Mouse (Mus musculus) lung, embryonic 14.5 days (tissue): ENCODE data around the gene Fuom. TPM values are rescaled to one million over a fixed set of nuclear protein-coding genes. Genes with fewer than 3 reads are reported as not detected.

Experiments
- ATAC-seq: fragments of 200-750 bp; cut with Nextera tagmentation; 2 replicates; pipeline ENCODE4 v1.8.0; 2017; ENCODE audit warnings: mild to moderate bottlenecking, moderate TSS enrichment, moderate library complexity; ENCODE audit not compliant: insufficient read depth
- DNase-seq: peaks from one replicate; pipeline ENCODE4 v3.0.0-alpha.2; 2015
- H3K27ac ChIP-seq: fragments of 300-500 bp; sonication (generic); 2 replicates; pipeline ENCODE4 v1.5.1; 2014; ENCODE audit warnings: low read depth, mild to moderate bottlenecking, moderate library complexity
- H3K27me3 ChIP-seq: fragments of 300-500 bp; sonication (generic); 2 replicates; pipeline ENCODE4 v1.6.1; 2014; ENCODE audit warnings: low read length, control low read depth; ENCODE audit not compliant: insufficient read depth
- H3K36me3 ChIP-seq: fragments of 300-500 bp; sonication (generic); 2 replicates; pipeline ENCODE4 v1.6.1; 2014; ENCODE audit warnings: control low read depth; ENCODE audit not compliant: insufficient read depth
- H3K4me1 ChIP-seq: fragments of 300-500 bp; sonication (generic); 2 replicates; pipeline ENCODE4 v1.6.1; 2014; ENCODE audit warnings: antibody characterized with exemption, control low read depth; ENCODE audit not compliant: insufficient read depth
- H3K4me2 ChIP-seq: fragments of 300-500 bp; sonication (generic); 2 replicates; pipeline ENCODE4 v1.6.1; 2014; ENCODE audit warnings: mild to moderate bottlenecking
- H3K4me3 ChIP-seq: fragments of 300-500 bp; sonication (generic); 2 replicates; pipeline ENCODE4 v1.5.1; 2014; ENCODE audit warnings: low read depth, low read length
- H3K9ac ChIP-seq: fragments of 300-500 bp; sonication (generic); 2 replicates; pipeline ENCODE4 v1.6.1; 2014
- H3K9me3 ChIP-seq: fragments of 300-500 bp; sonication (generic); 2 replicates; pipeline ENCODE4 v1.6.1; 2016; ENCODE audit warnings: low read depth, low read length, control low read depth
- CTCF ChIP-seq: IDR thresholded peaks from 2 replicates; pipeline ENCODE4 v1.5.1; 2016; ENCODE audit warnings: antibody characterized with exemption, low read depth
- WGBS: fragments of 180-500 bp; shearing (Covaris S2); extraction: QIAGEN DNeasy Blood & Tissue Kit; methylation state at CpG from one replicate; pipeline ENCODE4 v1.1.7; 2014; 5-methylcytosine and 5-hydroxymethylcytosine counted together
- polyA plus RNA-seq: library from polyadenylated mRNA; unstranded; fragments of >200 nt; fragmentation: Nextera tagmentation; extraction: Ambion mirVana; gene quantifications from 2 replicates; pipeline ENCODE4 v1.2.1, GENCODE M21; 2014

Fuom gene
- polyA plus RNA-seq, 1 experiment from 2014 or later = 10.5 TPM

DNA sequence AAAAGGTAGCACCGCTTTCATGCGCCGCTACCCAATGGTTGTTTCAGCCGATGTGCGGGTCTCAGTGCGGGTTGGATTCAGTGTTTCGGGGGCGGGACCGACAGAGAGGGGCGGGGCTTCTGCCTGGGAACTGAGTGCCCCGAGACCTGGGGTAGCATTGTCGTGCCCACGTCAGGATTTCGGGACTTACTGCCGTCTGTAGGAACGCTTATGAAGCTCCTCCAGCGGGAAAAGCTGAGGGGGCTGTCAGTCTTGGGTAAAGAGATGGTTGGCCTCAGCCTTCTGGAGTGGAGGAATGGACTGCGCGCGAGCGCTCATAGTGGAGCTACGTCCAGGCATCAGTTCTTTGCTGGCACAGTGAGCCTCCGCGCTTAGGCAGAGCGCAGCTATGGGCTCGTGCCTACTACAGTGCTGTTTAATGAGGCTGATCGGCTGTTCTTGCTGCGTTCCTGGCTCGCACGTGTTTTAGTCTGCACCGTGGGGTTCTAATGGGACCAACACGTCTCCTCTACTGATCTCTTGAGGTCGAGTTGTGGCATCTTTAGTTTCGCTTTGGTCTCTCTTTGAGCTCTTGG lies 53.0 kb downstream of the Fuom start:
- Histone ChIP-seq H3K4me3 (peak overlapping the region; percentile 40), H3K4me1 (0 out of 2 replicates have a peak, but pooled peaks cover 5% of the 10 kb centered on the region), H3K27me3 (peaks cover 89% of the 10 kb centered on the region), H3K27ac (no peak overlapping the region), H3K4me2 (peak overlapping the region; percentile 65), H3K36me3 (no peaks in the 10 kb centered on the region), H3K9ac (no peak overlapping the region), H3K9me3 (no peaks in the 10 kb centered on the region)
- ATAC-seq (peak; percentile 79; the same call in 1 of the 2 replicates), DNase-seq (peak; percentile 77)
- under 1% methylated on average over 34 of the region's 34 CpGs for WGBS
- TF ChIP-seq CTCF = 0 out of 2 replicates have a peak, but pooled peaks have one; percentile 8

DNA sequence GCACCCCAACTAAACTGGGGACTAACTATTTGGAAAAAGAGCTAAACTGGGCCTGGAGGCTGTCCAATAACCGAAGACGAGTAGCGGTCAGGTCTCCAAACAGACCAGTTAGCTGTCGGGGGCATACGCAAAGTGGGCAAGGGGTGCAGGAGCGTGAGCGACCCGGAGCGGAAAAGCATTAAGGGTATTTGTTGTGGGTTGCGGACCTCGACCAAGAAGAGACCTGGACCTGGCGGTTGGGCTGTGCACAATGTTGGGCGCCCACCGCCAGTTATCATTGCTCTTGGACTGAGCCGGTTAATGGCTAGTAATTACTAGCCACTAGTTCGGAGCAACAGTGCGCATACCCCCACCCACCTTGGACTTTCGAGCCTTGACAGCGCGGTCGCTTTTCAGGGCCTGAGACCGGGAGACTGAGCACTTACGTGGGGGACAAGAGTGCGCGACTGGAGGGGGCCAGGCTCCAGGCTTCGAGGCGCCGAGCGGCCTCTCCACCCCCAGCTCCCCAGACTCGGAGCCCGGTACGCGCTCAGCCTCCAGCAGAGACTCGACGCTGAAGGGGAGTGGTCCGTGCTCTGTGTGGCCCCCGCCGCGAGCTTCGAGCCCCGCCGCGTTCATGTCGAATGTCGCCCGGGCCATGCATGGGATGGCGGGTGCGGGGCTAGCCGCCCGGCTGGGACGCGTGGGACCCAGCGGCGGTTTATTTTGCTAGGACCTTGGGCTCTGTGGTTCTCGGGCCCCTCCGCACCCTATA lies 53.7 kb downstream of the Fuom start, which contains the start of gene Msx3:
Gene Msx3 (minus strand): TSS at position 729 of the 754 bp plus-strand sequence.
- DNase-seq = peak; percentile 24
- 0 out of 2 replicates have a peak, but pooled peaks cover 5% of the 10 kb centered on the region for H3K4me1 ChIP-seq
- peaks cover 92% of the 10 kb centered on the region for H3K27me3 ChIP-seq
- no peak for TF ChIP-seq CTCF
- H3K9me3 ChIP-seq = no peaks in the 10 kb centered on the region
- H3K27ac ChIP-seq = no peak within 1 kb of the TSS
- peak within 1 kb of the TSS; percentile 65 for H3K4me2 ChIP-seq
- WGBS = under 1% methylated on average over 56 of the region's 56 CpGs
- H3K4me3 ChIP-seq = peak within 1 kb of the TSS; percentile 40
- H3K9ac ChIP-seq = no peak within 1 kb of the TSS
- ATAC-seq = peak; percentile 47; the same call in 1 of the 2 replicates
- H3K36me3 ChIP-seq = no peaks in the 10 kb centered on the region

DNA sequence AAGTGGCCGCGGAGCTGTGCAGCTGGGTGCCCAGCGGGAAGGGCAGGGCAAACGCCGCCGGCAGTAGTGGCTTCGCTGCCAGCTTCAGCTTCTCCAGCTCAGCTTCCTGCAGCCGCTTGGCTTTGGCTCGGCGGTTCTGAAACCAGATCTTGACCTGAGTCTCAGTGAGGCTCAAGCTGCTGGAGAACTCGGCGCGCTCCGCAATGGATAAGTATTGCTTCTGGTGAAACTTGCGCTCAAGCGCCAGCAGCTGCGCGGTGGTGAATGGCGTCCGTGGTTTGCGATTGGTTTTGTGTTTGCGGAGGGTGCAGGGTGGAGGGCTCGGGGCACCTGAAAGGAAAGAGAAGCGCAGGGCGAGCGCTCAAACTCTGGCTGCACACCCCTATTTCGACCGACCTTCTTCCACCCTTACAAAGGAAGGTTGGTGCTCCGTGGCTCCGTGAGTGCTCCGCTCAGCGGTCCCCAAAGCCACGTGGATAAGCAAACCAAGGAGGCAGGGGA lies 54.4 kb downstream of the Fuom start:
- peak; percentile 44; the same call in 1 of the 2 replicates for ATAC-seq
- Histone ChIP-seq H3K27ac (no peak overlapping the region), H3K9ac (no peak overlapping the region), H3K27me3 (peaks cover 87% of the 10 kb centered on the region), H3K4me3 (peak overlapping the region; percentile 40), H3K4me1 (0 out of 2 replicates have a peak, but pooled peaks cover 5% of the 10 kb centered on the region), H3K9me3 (no peaks in the 10 kb centered on the region), H3K36me3 (no peaks in the 10 kb centered on the region), H3K4me2 (peak overlapping the region; percentile 65)
- TF ChIP-seq CTCF = no peak
- WGBS = under 1% methylated on average over 33 of the region's 33 CpGs
- peak; percentile 53 for DNase-seq

Other genes starting within 250 kb of the Fuom start
- gene Kndc1, start 207.7 kb downstream of the Fuom start, polyA plus RNA-seq = 0.45 and 0.53 TPM in 2 replicates
- 0.14 TPM in 1 of 2 replicates, not detected in the other for gene Utf1, start 158.7 kb downstream of the Fuom start, polyA plus RNA-seq
- gene 6430531B16Rik, start 123.7 kb downstream of the Fuom start, polyA plus RNA-seq = 0.30 and 0.37 TPM in 2 replicates
- 1.7 and 2.0 TPM in 2 replicates for gene Adam8, start 109.9 kb downstream of the Fuom start, polyA plus RNA-seq
- 39.1 and 39.5 TPM in 2 replicates for gene Zfp511, start 66.0 kb downstream of the Fuom start, polyA plus RNA-seq
- 63.0 and 65.8 TPM in 2 replicates for gene Tubgcp2, start 65.8 kb downstream of the Fuom start, polyA plus RNA-seq
- gene Msx3, start 53.4 kb downstream of the Fuom start, polyA plus RNA-seq = not detected in 2 replicates
- gene Caly, start 19.9 kb downstream of the Fuom start, polyA plus RNA-seq = 0.46 TPM in 1 of 2 replicates, not detected in the other
- 0.43 TPM in 1 of 2 replicates, not detected in the other for gene Prap1, start 9.0 kb downstream of the Fuom start, polyA plus RNA-seq
- gene Paox, start 13.4 kb upstream of the Fuom start, polyA plus RNA-seq = 21.3 and 24.8 TPM in 2 replicates
- gene Echs1, start 14.0 kb upstream of the Fuom start, polyA plus RNA-seq = 148 and 164 TPM in 2 replicates
- 24.8 and 28.4 TPM in 2 replicates for gene Mtg1, start 35.1 kb upstream of the Fuom start, polyA plus RNA-seq
- gene Sprn, start 52.4 kb upstream of the Fuom start, polyA plus RNA-seq = 0.12 and 0.20 TPM in 2 replicates
- not detected in 2 replicates for gene Olfr522, start 62.3 kb upstream of the Fuom start, polyA plus RNA-seq
- not detected in 2 replicates for gene Olfr523, start 70.8 kb upstream of the Fuom start, polyA plus RNA-seq
- gene Olfr524, start 103.5 kb upstream of the Fuom start, polyA plus RNA-seq = not detected in 2 replicates
- not detected in 2 replicates for gene Cd163l1, start 115.8 kb upstream of the Fuom start, polyA plus RNA-seq
- gene 5830411N06Rik, start 144.8 kb upstream of the Fuom start, polyA plus RNA-seq = not detected in 2 replicates
- gene Olfr525, start 218.4 kb upstream of the Fuom start, polyA plus RNA-seq = not detected in 2 replicates
- gene Olfr527, start 231.6 kb upstream of the Fuom start, polyA plus RNA-seq = not detected in 2 replicates